Mouse (Mus musculus) MEL (cell line): ENCODE measurements around the gene Fas. TPM values are rescaled to one million over a fixed set of nuclear protein-coding genes. Genes with fewer than 3 reads are reported as not detected.
A peak's percentile ranks its signal among the peaks of the same experiment; 100 is the strongest.

Source experiments
- DNase-seq: peaks from one replicate; pipeline ENCODE4 v3.0.0; 2011; ENCODE audit warnings: low read depth, low spot score
- H3K27ac ChIP-seq: 2 replicates; pipeline ENCODE4 v1.5.1; 2012; ENCODE audit warnings: low read depth, mild to moderate bottlenecking, control low read depth, low read length, moderate library complexity; ENCODE audit not compliant: control insufficient read depth
- H3K27me3 ChIP-seq, 2 experiments: fragments of 150-350 bp in 1 of 2; sonication (generic) in 1 of 2; 2 replicates each; pipeline ENCODE4 v1.6.1; 2012; ENCODE audit warnings: low read length in 2 of 2, mild to moderate bottlenecking in 2 of 2, improper control_type of control experiment in 1 of 2, moderate library complexity in 1 of 2; ENCODE audit not compliant: insufficient read depth in 2 of 2, control insufficient read depth in 1 of 2
- H3K36me3 ChIP-seq, 2 experiments: 2 replicates each; pipeline ENCODE4 v1.6.1; 2012 to 2014; ENCODE audit warnings: low read length in 2 of 2, improper control_type of control experiment in 1 of 2, inconsistent platforms in 1 of 2, mild to moderate bottlenecking in 1 of 2; ENCODE audit not compliant: insufficient read depth in 2 of 2, control insufficient read depth in 1 of 2
- H3K4me1 ChIP-seq, 2 experiments: fragments of 150-350 bp in 1 of 2; sonication (generic) in 1 of 2; 2 replicates each; pipeline ENCODE4 v1.6.1; 2012; ENCODE audit warnings: low read length in 2 of 2, improper control_type of control experiment in 1 of 2, mild to moderate bottlenecking in 1 of 2; ENCODE audit not compliant: insufficient read depth in 2 of 2, control insufficient read depth in 1 of 2
- H3K4me3 ChIP-seq, 2 experiments: fragments of 150-350 bp in 1 of 2; sonication (generic) in 1 of 2; 2 replicates each; pipeline ENCODE4 v1.5.1; 2012; ENCODE audit warnings: low read depth in 2 of 2, low read length in 2 of 2, mild to moderate bottlenecking in 2 of 2, moderate library complexity in 2 of 2, control low read depth in 1 of 2, improper control_type of control experiment in 1 of 2; ENCODE audit not compliant: control insufficient read depth in 1 of 2, insufficient read depth in 1 of 2
- H3K79me2 ChIP-seq: 2 replicates; pipeline ENCODE4 v1.6.1; 2012; ENCODE audit warnings: mild to moderate bottlenecking, low read length, moderate library complexity; ENCODE audit not compliant: control insufficient read depth, poor library complexity, insufficient read depth
- H3K9ac ChIP-seq: 2 replicates; pipeline ENCODE4 v1.6.1; 2012; ENCODE audit warnings: low read depth, mild to moderate bottlenecking, control low read depth, low read length, moderate library complexity; ENCODE audit not compliant: control insufficient read depth, poor library complexity, severe bottlenecking
- H3K9me3 ChIP-seq: fragments of 150-350 bp; sonication (generic); replicated peaks from 2 replicates; pipeline ENCODE4 v1.6.1; 2012; ENCODE audit warnings: mild to moderate bottlenecking, low read length, improper control_type of control experiment, moderate library complexity; ENCODE audit not compliant: insufficient read depth
- CHD1 ChIP-seq: IDR thresholded peaks from 2 replicates; pipeline ENCODE4 v1.6.1; 2012; ENCODE audit warnings: low read depth, mild to moderate bottlenecking, inconsistent platforms, low read length, improper control_type of control experiment
- CTCF ChIP-seq, 3 experiments: IDR thresholded peaks in 2 of 3; conservative IDR thresholded peaks in 1 of 3; 2 replicates each; pipeline ENCODE4 v1.5.1; 2011 to 2012; ENCODE audit warnings: low read length in 3 of 3, low read depth in 2 of 3, mild to moderate bottlenecking in 2 of 3, improper control_type of control experiment in 1 of 3, inconsistent platforms in 1 of 3, mixed read lengths in 1 of 3, moderate library complexity in 1 of 3; ENCODE audit not compliant: control insufficient read depth in 1 of 3, insufficient read depth in 1 of 3, poor library complexity in 1 of 3, severe bottlenecking in 1 of 3
- ELF1 ChIP-seq: IDR thresholded peaks from 2 replicates; pipeline ENCODE4 v1.6.1; 2014; ENCODE audit warnings: low read depth, mild to moderate bottlenecking, inconsistent platforms, low read length, improper control_type of control experiment, moderate library complexity
- GATA1 ChIP-seq: IDR thresholded peaks from 2 replicates; pipeline ENCODE4 v1.6.1; 2011; ENCODE audit warnings: low read depth, low read length, improper control_type of control experiment
- HCFC1 ChIP-seq: IDR thresholded peaks from 2 replicates; pipeline ENCODE4 v1.6.1; 2012; ENCODE audit warnings: low read depth, mild to moderate bottlenecking, inconsistent platforms, low read length, improper control_type of control experiment, moderate library complexity
- JUND ChIP-seq: IDR thresholded peaks from 2 replicates; pipeline ENCODE4 v1.6.1; 2011; ENCODE audit warnings: low read depth, mild to moderate bottlenecking, improper control_type of control experiment, low read length
- MAZ ChIP-seq: IDR thresholded peaks from 2 replicates; pipeline ENCODE4 v1.6.1; 2012; ENCODE audit warnings: low read depth, mild to moderate bottlenecking, inconsistent platforms, low read length, improper control_type of control experiment
- MEF2A ChIP-seq: IDR thresholded peaks from 2 replicates; pipeline ENCODE4 v1.6.1; 2014; ENCODE audit warnings: low read depth, mild to moderate bottlenecking, inconsistent platforms, low read length, improper control_type of control experiment; ENCODE audit not compliant: poor library complexity, insufficient replicate concordance, severe bottlenecking; ENCODE audit errors: extremely low read depth
- MXI1 ChIP-seq: IDR thresholded peaks from 2 replicates; pipeline ENCODE4 v1.6.1; 2011; ENCODE audit warnings: mild to moderate bottlenecking, low read depth, low read length, improper control_type of control experiment
- MYB ChIP-seq: IDR thresholded peaks from 2 replicates; pipeline ENCODE4 v1.6.1; 2011; ENCODE audit warnings: mild to moderate bottlenecking, low read depth, low read length, improper control_type of control experiment
- MYC ChIP-seq: IDR thresholded peaks from 2 replicates; pipeline ENCODE4 v1.6.1; 2011; ENCODE audit warnings: low read depth, mild to moderate bottlenecking, low read length, improper control_type of control experiment, moderate library complexity
- POLR2A ChIP-seq, 2 experiments: IDR thresholded peaks; 2 replicates each; pipeline ENCODE4 v1.6.1; 2011 to 2012; ENCODE audit warnings: low read length in 2 of 2, mild to moderate bottlenecking in 2 of 2, control low read depth in 1 of 2, improper control_type of control experiment in 1 of 2, low read depth in 1 of 2, moderate library complexity in 1 of 2; ENCODE audit not compliant: control insufficient read depth in 1 of 2, insufficient read depth in 1 of 2, poor library complexity in 1 of 2
- RAD21 ChIP-seq: IDR thresholded peaks from 2 replicates; pipeline ENCODE4 v1.6.1; 2011; ENCODE audit warnings: mild to moderate bottlenecking, low read depth, low read length, improper control_type of control experiment
- RCOR1 ChIP-seq: IDR thresholded peaks from 2 replicates; pipeline ENCODE4 v1.6.1; 2012; ENCODE audit warnings: low read depth, mild to moderate bottlenecking, inconsistent platforms, low read length, improper control_type of control experiment
- SMC3 ChIP-seq: IDR thresholded peaks from 2 replicates; pipeline ENCODE4 v1.6.1; 2011; ENCODE audit warnings: low read depth, low read length, improper control_type of control experiment
- USF1 ChIP-seq: IDR thresholded peaks from 2 replicates; pipeline ENCODE4 v1.6.1; 2014; ENCODE audit warnings: low read depth, mild to moderate bottlenecking, inconsistent platforms, low read length, improper control_type of control experiment, moderate library complexity
- ZC3H11A ChIP-seq: IDR thresholded peaks from 2 replicates; pipeline ENCODE4 v1.6.1; 2012; ENCODE audit warnings: low read depth, mild to moderate bottlenecking, inconsistent platforms, low read length, improper control_type of control experiment
- ZMIZ1 ChIP-seq: IDR thresholded peaks from 2 replicates; pipeline ENCODE4 v1.6.1; 2012; ENCODE audit warnings: low read depth, mild to moderate bottlenecking, inconsistent platforms, low read length, improper control_type of control experiment, moderate library complexity
- polyA plus RNA-seq, 2 experiments: library from polyadenylated mRNA; stranded (reverse) in 1 of 2; unstranded in 1 of 2; fragments of >175 nt in 1 of 2; fragments of >200 nt in 1 of 2; gene quantifications; 2 replicates each; pipeline versions ENCODE4 v1.2.1 to v1.2.4; 2012; ENCODE audit warnings: low replicate concordance in 2 of 2, low read depth in 1 of 2; ENCODE audit not compliant: insufficient read length in 2 of 2, insufficient read depth in 1 of 2, missing spikeins in 1 of 2
- total RNA-seq: library from RNA; depleted of rRNA; stranded (reverse); fragments of 300-350 nt; gene quantifications from 2 replicates; pipeline ENCODE4 v1.2.3, GENCODE M21; 2012

Fas gene
- total and polyA plus RNA-seq, 3 experiments = not detected

- no peak overlapping the region for H3K27ac ChIP-seq
- H3K4me3 ChIP-seq = no peak overlapping the region
- H3K9me3 ChIP-seq = no peaks in the 10 kb centered on the region
- H3K9ac ChIP-seq = no peak overlapping the region
- no peaks in the 10 kb centered on the region for H3K27me3 ChIP-seq
- H3K4me1 ChIP-seq = no peaks in the 10 kb centered on the region
- H3K36me3 ChIP-seq = no peaks in the 10 kb centered on the region
- peak; percentile 70 for DNase-seq
- TF ChIP-seq MEF2A = no peak
- no peak for TF ChIP-seq MXI1
- TF ChIP-seq SMC3 = peak; percentile 94
- no peak for TF ChIP-seq ZMIZ1
- no peak for TF ChIP-seq MYC
- TF ChIP-seq JUND = no peak
- no peak for TF ChIP-seq CHD1
- no peak for TF ChIP-seq POLR2A (IDR thresholded peaks at IDR 0.05; ENCODE audit: control insufficient read depth in 1 of 2, insufficient read depth in 1 of 2, low read depth in 1 of 2, low read length in 2 of 2, poor library complexity in 1 of 2)
- TF ChIP-seq CTCF (IDR thresholded peaks at IDR 0.05 in 2 of 3, conservative IDR thresholded peaks at IDR 0.05 in 1 of 3; ENCODE audit: control insufficient read depth in 1 of 3, insufficient read depth in 1 of 3, low read depth in 2 of 3, low read length in 3 of 3, poor library complexity in 1 of 3, severe bottlenecking in 1 of 3) = peak; percentile 71 to 92 (median 88)
- no peak for TF ChIP-seq USF1
- TF ChIP-seq GATA1 = no peak
- peak; percentile 76 for TF ChIP-seq ZC3H11A
- TF ChIP-seq MAZ = no peak
- peak; percentile 92 for TF ChIP-seq RAD21
- H3K79me2 ChIP-seq = no peaks in the 10 kb centered on the region
These were observed 43.8 kb downstream of the Fas start for GRCm38 (mm10) chr19:34334300-34334699.

DNA sequence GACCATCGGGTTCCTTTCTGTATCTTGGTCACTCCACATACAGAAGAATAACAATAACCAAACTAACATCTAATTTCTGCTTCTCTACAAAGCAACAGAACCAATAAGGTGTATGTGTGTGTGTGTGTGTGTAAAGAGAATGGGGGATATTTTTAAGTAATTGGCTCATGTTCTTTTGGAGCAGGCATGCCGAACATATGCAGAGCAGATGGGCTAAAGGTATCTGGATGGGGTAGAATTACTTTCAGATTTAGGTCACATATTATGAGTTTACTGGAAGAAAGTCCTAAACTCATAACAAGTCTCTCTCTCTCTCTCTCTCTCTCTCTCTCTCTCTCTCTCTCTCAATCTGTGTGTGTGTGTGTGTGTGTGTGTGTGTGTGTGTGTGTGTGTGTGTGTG lies 54.2 kb downstream of the Fas start:
- no peaks in the 10 kb centered on the region for H3K9me3 ChIP-seq
- no peak overlapping the region for H3K9ac ChIP-seq
- H3K4me3 ChIP-seq = no peak overlapping the region
- no peaks in the 10 kb centered on the region for H3K79me2 ChIP-seq
- TF ChIP-seq MXI1 (no peak), RCOR1 (no peak), ZMIZ1 (no peak)
- no peak overlapping the region for H3K27ac ChIP-seq
- H3K27me3 ChIP-seq = peaks cover 0 to 5% of the 10 kb centered on the region in 2 experiments; a peak in 1 of 4 replicates
- no peak for DNase-seq
- H3K4me1 ChIP-seq = no peaks in the 10 kb centered on the region
- H3K36me3 ChIP-seq = no peaks in the 10 kb centered on the region

DNA sequence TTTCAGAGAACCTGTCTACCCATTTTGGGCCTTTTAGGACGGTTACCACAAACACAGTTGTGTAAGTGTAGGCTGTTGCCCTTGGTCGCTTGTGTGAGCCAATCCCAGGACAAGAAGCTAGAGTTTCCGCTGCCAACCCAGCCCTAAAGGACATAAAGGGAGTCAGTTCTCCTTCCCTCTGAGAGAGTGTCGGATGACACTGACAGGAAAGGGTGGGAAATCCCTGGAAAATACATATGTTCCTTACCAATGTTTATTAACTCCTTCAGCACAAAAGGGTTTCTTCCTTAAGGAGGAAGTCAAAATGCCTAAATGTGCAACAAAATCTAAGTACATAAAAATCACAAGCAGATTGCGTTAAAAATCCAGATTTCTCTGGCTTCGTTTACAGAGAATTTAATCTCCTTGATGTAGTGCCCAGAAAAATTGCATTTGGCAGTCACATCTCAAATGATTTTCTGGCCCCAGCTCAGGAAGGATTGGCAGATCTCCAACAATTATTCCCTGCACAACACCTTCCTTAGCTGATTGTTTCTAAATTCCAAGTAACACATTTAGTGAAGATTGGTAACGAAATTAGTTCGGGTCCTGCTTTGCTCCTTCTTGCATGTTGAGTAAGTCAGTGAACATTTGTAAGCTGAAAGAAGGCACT lies 55.3 kb downstream of the Fas start:
- H3K4me3 ChIP-seq = no peak overlapping the region
- H3K27ac ChIP-seq = no peak overlapping the region
- no peaks in the 10 kb centered on the region for H3K36me3 ChIP-seq
- peaks cover 0 to 5% of the 10 kb centered on the region in 2 experiments; a peak in 1 of 4 replicates for H3K27me3 ChIP-seq
- H3K9me3 ChIP-seq = no peaks in the 10 kb centered on the region
- H3K4me1 ChIP-seq = no peaks in the 10 kb centered on the region
- no peak overlapping the region for H3K9ac ChIP-seq
- no peak for DNase-seq
- TF ChIP-seq MAZ (no peak), ELF1 (no peak), MYB (no peak), MXI1 (no peak), HCFC1 (no peak), ZC3H11A (no peak)
- no peaks in the 10 kb centered on the region for H3K79me2 ChIP-seq
